Mouse (Mus musculus): Measurements from ENCODE around the gene Slc39a9. TPM values are rescaled to one million over a fixed set of nuclear protein-coding genes. Genes with fewer than 3 reads are reported as not detected.

Gene Slc39a9
- total and polyA plus RNA-seq, 2 experiments from 2014 or later = 17.6 to 19.3 TPM

GRCm38 (mm10) chr12:80695004-80695403 is 51.3 kb downstream of the Slc39a9 start:
- H3K4me1 ChIP-seq (ENCODE audit: insufficient read depth, low read length) = no peaks in the 10 kb centered on the region
- peaks cover 34% of the 10 kb centered on the region for H3K27me3 ChIP-seq (ENCODE audit: insufficient read depth, low read length)
- no peak for DNase-seq (ENCODE audit: low spot score)
- H3K4me2 ChIP-seq (ENCODE audit: low read depth, low read length, poor library complexity, severe bottlenecking) = no peak overlapping the region
- no peak overlapping the region for H3K4me3 ChIP-seq (ENCODE audit: low read depth, low read length)
- 62% methylated on average over 3 of the region's 3 CpGs for WGBS
- H3K36me3 ChIP-seq (ENCODE audit: insufficient read depth, low read length) = no peaks in the 10 kb centered on the region
- no peak overlapping the region for H3K27ac ChIP-seq (ENCODE audit: low read depth, low read length)
- no peak for ATAC-seq (ENCODE audit: low FRiP score)
- H3K9ac ChIP-seq (replicated peaks; ENCODE audit: low read length, poor library complexity, severe bottlenecking) = no peak overlapping the region
- H3K9me3 ChIP-seq (ENCODE audit: low read length) = no peaks in the 10 kb centered on the region
- TF ChIP-seq CTCF (IDR thresholded peaks at IDR 0.05) = no peak

- DNase-seq (ENCODE audit: low spot score) (no peak), ATAC-seq (ENCODE audit: low FRiP score) (no peak)
- WGBS = 92% methylated on average over 5 of the region's 5 CpGs
- Histone ChIP-seq H3K9me3 (ENCODE audit: low read length) (no peaks in the 10 kb centered on the region), H3K27ac (ENCODE audit: low read depth, low read length) (no peak overlapping the region), H3K4me3 (ENCODE audit: low read depth, low read length) (no peak overlapping the region), H3K4me2 (ENCODE audit: low read depth, low read length, poor library complexity, severe bottlenecking) (no peak overlapping the region), H3K4me1 (ENCODE audit: insufficient read depth, low read length) (no peaks in the 10 kb centered on the region), H3K27me3 (ENCODE audit: insufficient read depth, low read length) (peaks cover 8% of the 10 kb centered on the region), H3K9ac (replicated peaks; ENCODE audit: low read length, poor library complexity, severe bottlenecking) (no peak overlapping the region), H3K36me3 (ENCODE audit: insufficient read depth, low read length) (no peaks in the 10 kb centered on the region)
- TF ChIP-seq CTCF (IDR thresholded peaks at IDR 0.05) = no peak
Observed at GRCm38 (mm10) chr12:80698526-80699143, 55.0 kb downstream of the Slc39a9 start.

GRCm38 (mm10) chr12:80699144-80699531 is 55.5 kb downstream of the Slc39a9 start:
- Histone ChIP-seq H3K9me3 (ENCODE audit: low read length) (no peaks in the 10 kb centered on the region), H3K4me2 (ENCODE audit: low read depth, low read length, poor library complexity, severe bottlenecking) (no peak overlapping the region), H3K9ac (replicated peaks; ENCODE audit: low read length, poor library complexity, severe bottlenecking) (no peak overlapping the region), H3K4me1 (ENCODE audit: insufficient read depth, low read length) (no peaks in the 10 kb centered on the region), H3K27me3 (ENCODE audit: insufficient read depth, low read length) (peaks cover 6% of the 10 kb centered on the region; the same call in 1 of the 2 replicates), H3K27ac (ENCODE audit: low read depth, low read length) (no peak overlapping the region), H3K4me3 (ENCODE audit: low read depth, low read length) (no peak overlapping the region), H3K36me3 (ENCODE audit: insufficient read depth, low read length) (no peaks in the 10 kb centered on the region)
- 79% methylated on average over 2 of the region's 2 CpGs for WGBS
- DNase-seq (ENCODE audit: low spot score) (no peak), ATAC-seq (ENCODE audit: low FRiP score) (no peak)
- TF ChIP-seq CTCF (IDR thresholded peaks at IDR 0.05) = no peak

GRCm38 (mm10) chr12:80701332-80701731 is 57.6 kb downstream of the Slc39a9 start:
- peak; percentile 65 for DNase-seq (ENCODE audit: low spot score)

GRCm38 (mm10) chr12:80706208-80706914 is 62.7 kb downstream of the Slc39a9 start:
- H3K36me3 ChIP-seq (ENCODE audit: insufficient read depth, low read length) = no peaks in the 10 kb centered on the region
- H3K4me1 ChIP-seq (ENCODE audit: insufficient read depth, low read length) = 0 out of 2 replicates have a peak, but pooled peaks cover 3% of the 10 kb centered on the region
- no peak overlapping the region for H3K27ac ChIP-seq (ENCODE audit: low read depth, low read length)
- no peak overlapping the region for H3K4me2 ChIP-seq (ENCODE audit: low read depth, low read length, poor library complexity, severe bottlenecking)
- ATAC-seq (ENCODE audit: low FRiP score) (no peak), DNase-seq (ENCODE audit: low spot score) (no peak)
- no peaks in the 10 kb centered on the region for H3K9me3 ChIP-seq (ENCODE audit: low read length)
- 51% methylated on average over 11 of the region's 11 CpGs for WGBS
- H3K27me3 ChIP-seq (ENCODE audit: insufficient read depth, low read length) = no peaks in the 10 kb centered on the region
- H3K9ac ChIP-seq (replicated peaks; ENCODE audit: low read length, poor library complexity, severe bottlenecking) = no peak overlapping the region
- H3K4me3 ChIP-seq (ENCODE audit: low read depth, low read length) = no peak overlapping the region
- TF ChIP-seq CTCF (IDR thresholded peaks at IDR 0.05) = no peak

More at GRCm38 (mm10) chr12:80701332-80701731, 57.6 kb downstream of the Slc39a9 start:
- Histone ChIP-seq H3K4me1 (ENCODE audit: insufficient read depth, low read length) (0 out of 2 replicates have a peak, but pooled peaks cover 2% of the 10 kb centered on the region), H3K27ac (ENCODE audit: low read depth, low read length) (no peak overlapping the region), H3K4me3 (ENCODE audit: low read depth, low read length) (no peak overlapping the region), H3K4me2 (ENCODE audit: low read depth, low read length, poor library complexity, severe bottlenecking) (no peak overlapping the region), H3K9ac (replicated peaks; ENCODE audit: low read length, poor library complexity, severe bottlenecking) (no peak overlapping the region), H3K9me3 (ENCODE audit: low read length) (no peaks in the 10 kb centered on the region), H3K36me3 (ENCODE audit: insufficient read depth, low read length) (no peaks in the 10 kb centered on the region), H3K27me3 (ENCODE audit: insufficient read depth, low read length) (no peaks in the 10 kb centered on the region)
- TF ChIP-seq CTCF (IDR thresholded peaks at IDR 0.05) = no peak
- ATAC-seq (ENCODE audit: low FRiP score) = no peak
- 71% methylated on average over 7 of the region's 7 CpGs for WGBS
